Comparison of ENCODE assay signal across 8 mouse cellular contexts in genomic region chr11:96829813-96830538, GRCm38 (mm10). TPM values are rescaled to one million over a fixed set of nuclear protein-coding genes. Genes with fewer than 3 reads are reported as not detected.
DNase-seq lines count a peak whose midpoint lies in the region; ATAC-seq and TF ChIP-seq lines count a peak whose summit lies in the region.

Gene Nfe2l1, minus strand, starts transcription at chr11:96829968.

- H3K27me3 ChIP-seq in hindbrain, postnatal 0 days (ENCODE audit: insufficient read depth, low read length): no peaks in the 10 kb centered on the region

- H3K4me2 ChIP-seq in hindbrain, postnatal 0 days (ENCODE audit: low read depth, low read length): peak within 1 kb of the TSS; percentile 82

- DNase-seq in ZHBTc4 (ENCODE audit: low read depth, low spot score): peak; percentile 99
- peak; percentile 99 for DNase-seq in gastrocnemius, adult 2 months
- DNase-seq in hindbrain, postnatal 0 days (ENCODE audit: low spot score): peak; percentile 99
- DNase-seq in left cerebral cortex, adult 2 months (ENCODE audit: extremely low spot score in 1 of 2, low spot score in 2 of 2): peak; percentile 94 to 98
- DNase-seq in right cerebral cortex, adult 2 months (ENCODE audit: low spot score in 2 of 2): peak; percentile 99 to 100
- peak; percentile 99 for DNase-seq in urinary bladder, postnatal 14 days (ENCODE audit: low spot score)

- no peak for TF ChIP-seq CTCF in gastrocnemius, adult 2 months (IDR thresholded peaks at IDR 0.05)
- TF ChIP-seq CTCF in hindbrain, postnatal 0 days (IDR thresholded peaks at IDR 0.05; ENCODE audit: low read depth): 0 out of 2 replicates have a peak, but pooled peaks have one; percentile 20
- TF ChIP-seq CTCF in left cerebral cortex, adult 2 months (IDR thresholded peaks at IDR 0.05): no peak

- ATAC-seq in common myeloid progenitor, adult 5-6 weeks (replicated peaks; ENCODE audit: low read depth, poor library complexity, severe bottlenecking): peak; percentile 94
- ATAC-seq in hindbrain, postnatal 0 days: peak; percentile 99
- peak; percentile 92 for ATAC-seq in megakaryocyte, adult 5-6 weeks (ENCODE audit: poor library complexity, severe bottlenecking)

- intact Hi-C loops in gastrocnemius, adult 2 months (cut with DNase I): loop anchor here (2.0 kb wide), 1 partner anchor 53 kb away; the partner anchor contains the start of gene Snx11
- intact Hi-C loops in left cerebral cortex, adult 2 months (cut with DNase I): no loop called here

- peak within 1 kb of the TSS; percentile 99 for H3K27ac ChIP-seq in gastrocnemius, adult 2 months
- H3K27ac ChIP-seq in hindbrain, postnatal 0 days: peak within 1 kb of the TSS; percentile 96
- H3K27ac ChIP-seq in left cerebral cortex, adult 2 months: peak within 1 kb of the TSS; percentile 97

- no peaks in the 10 kb centered on the region for H3K36me3 ChIP-seq in hindbrain, postnatal 0 days (ENCODE audit: insufficient read depth, low read length)

- H3K4me3 ChIP-seq in gastrocnemius, adult 2 months: peak within 1 kb of the TSS; percentile 94
- H3K4me3 ChIP-seq in hindbrain, postnatal 0 days (ENCODE audit: low read length): peak within 1 kb of the TSS; percentile 90
- H3K4me3 ChIP-seq in left cerebral cortex, adult 2 months: peak within 1 kb of the TSS; percentile 98

- peaks cover 30% of the 10 kb centered on the region for H3K4me1 ChIP-seq in hindbrain, postnatal 0 days (ENCODE audit: insufficient read depth, low read length)

- peak within 1 kb of the TSS; percentile 80 for H3K9ac ChIP-seq in hindbrain, postnatal 0 days (replicated peaks; ENCODE audit: low read length)

- WGBS in hindbrain, postnatal 0 days: under 1% methylated on average over 51 of the region's 51 CpGs

- no peaks in the 10 kb centered on the region for H3K9me3 ChIP-seq in hindbrain, postnatal 0 days (ENCODE audit: low read length)

RNA-seq across cellular contexts. Expression of gene Nfe2l1, which starts in this region (rescaled TPM):
- 43.3 and 48.5 TPM in 2 replicates for total RNA-seq in common myeloid progenitor, adult 5-6 weeks (2017)
- total RNA-seq in gastrocnemius, adult 2 months (2021): 100 to 1,000 TPM; 395 to 484 TPM
- 91.4 and 92.8 TPM in 2 replicates for total RNA-seq in hindbrain, postnatal 0 days (2014; rRNA removed)
- polyA plus RNA-seq in hindbrain, postnatal 0 days (2015; fragmentation: Nextera tagmentation; extraction: Ambion mirVana): 67.2 and 69.0 TPM in 2 replicates
- total RNA-seq in left cerebral cortex, adult 2 months (2021): 100 to 1,000 TPM; 281 to 290 TPM
- total RNA-seq in megakaryocyte, adult 5-6 weeks (2015): 30.0 and 32.6 TPM in 2 replicates
- total RNA-seq in megakaryocyte, adult 5-6 weeks (2017): 30.2 and 31.1 TPM in 2 replicates

Comparison
In these comparisons a context has a peak if more than half of its experiments do, and no peak if none do; other contexts are left out.
1. Peak in every context shown above with its lines: DNase-seq, ATAC-seq, H3K4me3 ChIP-seq and H3K27ac ChIP-seq.